Mouse (Mus musculus): ENCODE data around the gene Spib. TPM values are rescaled to one million over a fixed set of nuclear protein-coding genes. Genes with fewer than 3 reads are reported as not detected.
A peak's percentile ranks its signal among the peaks of the same experiment; 100 is the strongest.

The Spib gene
- polyA plus RNA-seq, 1 experiment: not detected

GRCm38 (mm10) chr7:44524502-44524901 is 7.4 kb downstream of the Spib start, which contains the start of gene Mybpc2:
Gene Mybpc2 (minus strand): TSS chr7:44524656.
- H3K4me1 ChIP-seq (ENCODE audit: control insufficient read depth, insufficient read depth, insufficient read length, low read length): peaks cover 4% of the 10 kb centered on the region; the same call in 1 of the 2 replicates
- no peak within 1 kb of the TSS for H3K27ac ChIP-seq (replicated peaks; ENCODE audit: low read depth, low read length)
- H3K4me3 ChIP-seq (ENCODE audit: insufficient read depth, low read depth, low read length): 0 out of 2 replicates have a peak within 1 kb of the TSS, but pooled peaks have one; percentile 4

GRCm38 (mm10) chr7:44523056-44523455 is 8.8 kb downstream of the Spib start:
- Histone ChIP-seq H3K4me1 (ENCODE audit: control insufficient read depth, insufficient read depth, insufficient read length, low read length) (peaks cover 4% of the 10 kb centered on the region; the same call in 1 of the 2 replicates), H3K27ac (replicated peaks; ENCODE audit: low read depth, low read length) (no peak overlapping the region), H3K4me3 (ENCODE audit: insufficient read depth, low read depth, low read length) (no peak overlapping the region)

GRCm38 (mm10) chr7:44521710-44522109 is 10.2 kb downstream of the Spib start:
- Histone ChIP-seq H3K4me3 (ENCODE audit: insufficient read depth, low read depth, low read length) (peak overlapping the region; percentile 23; the same call in 1 of the 2 replicates), H3K27ac (replicated peaks; ENCODE audit: low read depth, low read length) (no peak overlapping the region)

GRCm38 (mm10) chr7:44520990-44521389 is 10.9 kb downstream of the Spib start:
- H3K27ac ChIP-seq (replicated peaks; ENCODE audit: low read depth, low read length): no peak overlapping the region

More at GRCm38 (mm10) chr7:44521710-44522109, 10.2 kb downstream of the Spib start:
- peaks cover 4% of the 10 kb centered on the region; the same call in 1 of the 2 replicates for H3K4me1 ChIP-seq (ENCODE audit: control insufficient read depth, insufficient read depth, insufficient read length, low read length)

GRCm38 (mm10) chr7:44519240-44519913 is 12.5 kb downstream of the Spib start:
- Histone ChIP-seq H3K4me1 (ENCODE audit: control insufficient read depth, insufficient read depth, insufficient read length, low read length) (no peaks in the 10 kb centered on the region), H3K27ac (replicated peaks; ENCODE audit: low read depth, low read length) (no peak overlapping the region), H3K4me3 (ENCODE audit: insufficient read depth, low read depth, low read length) (no peak overlapping the region)

More at GRCm38 (mm10) chr7:44520990-44521389, 10.9 kb downstream of the Spib start:
- H3K4me1 ChIP-seq (ENCODE audit: control insufficient read depth, insufficient read depth, insufficient read length, low read length): peaks cover 4% of the 10 kb centered on the region; the same call in 1 of the 2 replicates
- no peak overlapping the region for H3K4me3 ChIP-seq (ENCODE audit: insufficient read depth, low read depth, low read length)

- H3K4me3 ChIP-seq (ENCODE audit: insufficient read depth, low read depth, low read length): no peak overlapping the region
- no peaks in the 10 kb centered on the region for H3K4me1 ChIP-seq (ENCODE audit: control insufficient read depth, insufficient read depth, insufficient read length, low read length)
- no peak overlapping the region for H3K27ac ChIP-seq (replicated peaks; ENCODE audit: low read depth, low read length)
Observed at GRCm38 (mm10) chr7:44507491-44507890, 24.4 kb downstream of the Spib start.

GRCm38 (mm10) chr7:44501563-44502115 is 30.2 kb downstream of the Spib start:
- Histone ChIP-seq H3K4me1 (ENCODE audit: control insufficient read depth, insufficient read depth, insufficient read length, low read length) (no peaks in the 10 kb centered on the region), H3K4me3 (ENCODE audit: insufficient read depth, low read depth, low read length) (no peak overlapping the region), H3K27ac (replicated peaks; ENCODE audit: low read depth, low read length) (no peak overlapping the region)

GRCm38 (mm10) chr7:44500046-44500445 is 31.8 kb downstream of the Spib start:
- peaks cover 7% of the 10 kb centered on the region for H3K4me1 ChIP-seq (ENCODE audit: control insufficient read depth, insufficient read depth, insufficient read length, low read length)
- H3K27ac ChIP-seq (replicated peaks; ENCODE audit: low read depth, low read length): no peak overlapping the region
- no peak overlapping the region for H3K4me3 ChIP-seq (ENCODE audit: insufficient read depth, low read depth, low read length)

- Histone ChIP-seq H3K27ac (replicated peaks; ENCODE audit: low read depth, low read length) (no peak overlapping the region), H3K4me3 (ENCODE audit: insufficient read depth, low read depth, low read length) (no peak overlapping the region), H3K4me1 (ENCODE audit: control insufficient read depth, insufficient read depth, insufficient read length, low read length) (peaks cover 7% of the 10 kb centered on the region)
Observed at GRCm38 (mm10) chr7:44498922-44499321, 32.9 kb downstream of the Spib start.

GRCm38 (mm10) chr7:44497361-44498055 is 34.4 kb downstream of the Spib start:
- Histone ChIP-seq H3K27ac (replicated peaks; ENCODE audit: low read depth, low read length) (no peak overlapping the region), H3K4me3 (ENCODE audit: insufficient read depth, low read depth, low read length) (no peak overlapping the region), H3K4me1 (ENCODE audit: control insufficient read depth, insufficient read depth, insufficient read length, low read length) (peaks cover 7% of the 10 kb centered on the region)

GRCm38 (mm10) chr7:44496771-44497109 is 35.1 kb downstream of the Spib start:
- Histone ChIP-seq H3K4me3 (ENCODE audit: insufficient read depth, low read depth, low read length) (peak overlapping the region; percentile 97), H3K4me1 (ENCODE audit: control insufficient read depth, insufficient read depth, insufficient read length, low read length) (peaks cover 7% of the 10 kb centered on the region), H3K27ac (replicated peaks; ENCODE audit: low read depth, low read length) (peak overlapping the region; percentile 59)

GRCm38 (mm10) chr7:44495992-44496770 is 35.7 kb downstream of the Spib start, which contains the start of the genes Emc10 and Fam71e1:
Gene Emc10 (minus strand): TSS chr7:44496529.
Gene Fam71e1 (plus strand): TSS chr7:44496581.
- peak within 1 kb of the TSS; percentile 86 for H3K27ac ChIP-seq (replicated peaks; ENCODE audit: low read depth, low read length)
- peaks cover 7% of the 10 kb centered on the region for H3K4me1 ChIP-seq (ENCODE audit: control insufficient read depth, insufficient read depth, insufficient read length, low read length)
- H3K4me3 ChIP-seq (ENCODE audit: insufficient read depth, low read depth, low read length): peak within 1 kb of the TSS; percentile 97

GRCm38 (mm10) chr7:44495086-44495485 is 36.8 kb downstream of the Spib start:
- no peak overlapping the region for H3K27ac ChIP-seq (replicated peaks; ENCODE audit: low read depth, low read length)
- peaks cover 7% of the 10 kb centered on the region for H3K4me1 ChIP-seq (ENCODE audit: control insufficient read depth, insufficient read depth, insufficient read length, low read length)
- H3K4me3 ChIP-seq (ENCODE audit: insufficient read depth, low read depth, low read length): no peak overlapping the region

- Histone ChIP-seq H3K4me3 (ENCODE audit: insufficient read depth, low read depth, low read length) (no peak overlapping the region), H3K27ac (replicated peaks; ENCODE audit: low read depth, low read length) (no peak overlapping the region), H3K4me1 (ENCODE audit: control insufficient read depth, insufficient read depth, insufficient read length, low read length) (peaks cover 7% of the 10 kb centered on the region)
Observed at GRCm38 (mm10) chr7:44494681-44495080, 37.2 kb downstream of the Spib start.

All from brown adipose tissue, adult 24 weeks (tissue).